Comparison of ENCODE assay signal across 10 mouse cellular contexts in the genomic region with DNA sequence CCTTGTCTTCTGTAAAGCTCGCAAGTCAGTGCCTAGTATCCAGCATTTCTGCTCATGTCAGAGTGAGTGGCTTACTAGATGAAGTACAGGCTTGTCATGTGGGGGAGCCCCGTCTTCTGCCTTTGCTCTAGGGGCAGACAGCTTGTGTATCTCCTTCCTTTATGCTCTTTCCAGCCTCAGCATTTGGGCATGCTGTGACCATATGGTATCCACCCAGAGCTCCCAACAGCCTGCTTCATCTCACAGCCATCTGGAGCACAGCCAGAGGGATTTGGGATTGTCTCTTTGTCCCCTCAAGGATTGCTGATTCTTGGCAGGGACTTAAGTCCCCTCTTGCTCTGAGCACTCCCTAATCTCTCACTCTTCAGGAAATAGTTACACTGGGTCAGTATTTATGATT. TPM values are rescaled to one million over a fixed set of nuclear protein-coding genes. Genes with fewer than 3 reads are reported as not detected.
DNase-seq lines count a peak whose midpoint lies in the region; ATAC-seq and TF ChIP-seq lines count a peak whose summit lies in the region.
"Had no signal": no experiment of that assay in that cellular context is flagged by ENCODE, and none has a peak within 500 bp of the region (broad histone marks: within the 10 kb centered on the region; RNA-seq: fewer than 3 reads in every experiment).

No protein-coding gene starts in this region.

- no peak for TF ChIP-seq CTCF in gastrocnemius, adult 2 months (IDR thresholded peaks at IDR 0.05)

- no peak overlapping the region for H3K4me3 ChIP-seq in hindbrain, embryonic 14.5 days (replicated peaks; ENCODE audit: low read length)
- H3K4me3 ChIP-seq in midbrain, embryonic 14.5 days (replicated peaks; ENCODE audit: low read depth, low read length), result no peak overlapping the region
- no peak overlapping the region for H3K4me3 ChIP-seq in gastrocnemius, adult 2 months

- peaks cover 95% of the 10 kb centered on the region for H3K36me3 ChIP-seq in hindbrain, embryonic 14.5 days (replicated peaks; ENCODE audit: control insufficient read depth, insufficient read depth)
- H3K36me3 ChIP-seq in midbrain, embryonic 14.5 days (ENCODE audit: control insufficient read depth, insufficient read depth, low read length), result peaks cover 94% of the 10 kb centered on the region

- intact Hi-C loops in gastrocnemius, adult 2 months (cut with DNase I), result no loop called here

- no peak overlapping the region for H3K9ac ChIP-seq in hindbrain, embryonic 14.5 days
- no peak overlapping the region for H3K9ac ChIP-seq in midbrain, embryonic 14.5 days (replicated peaks; ENCODE audit: low read length)
- H3K9ac ChIP-seq: liver, postnatal 0 days had no signal

- peak; percentile 41 for DNase-seq in layer of hippocampus, adult 8-10 months (ENCODE audit: low spot score in 2 of 2)
- DNase-seq in layer of hippocampus, postnatal 25 days (ENCODE audit: extremely low spot score in 1 of 2, low spot score in 1 of 2), result no peak
- peak; percentile 97 for DNase-seq in cerebellum, adult 11 months
- DNase-seq in hindbrain, embryonic 14.5 days (ENCODE audit: low spot score), result peak; percentile 58
- DNase-seq in midbrain, embryonic 14.5 days, result peak; percentile 61
- DNase-seq in gastrocnemius, postnatal 4 days (ENCODE audit: low spot score in 2 of 2), result no peak
- no peak for DNase-seq in left cerebral cortex, adult 18-20 months (ENCODE audit: low spot score in 2 of 2)
- DNase-seq in gastrocnemius, adult 2 months, result no peak
- DNase-seq: heart, adult 11 months; liver, postnatal 0 days had no signal

- no peaks in the 10 kb centered on the region for H3K4me1 ChIP-seq in hindbrain, embryonic 14.5 days (replicated peaks; ENCODE audit: control insufficient read depth, insufficient read depth, low read length)
- no peaks in the 10 kb centered on the region for H3K4me1 ChIP-seq in midbrain, embryonic 14.5 days (ENCODE audit: control insufficient read depth, insufficient read depth, low read length)

- 55% methylated on average over 2 of the region's 2 CpGs for WGBS in hindbrain, embryonic 14.5 days
- 73% methylated on average over 2 of the region's 2 CpGs for WGBS in midbrain, embryonic 14.5 days

- no peaks in the 10 kb centered on the region for H3K27me3 ChIP-seq in hindbrain, embryonic 14.5 days (ENCODE audit: control insufficient read depth, insufficient read depth, low read length)
- H3K27me3 ChIP-seq in midbrain, embryonic 14.5 days (ENCODE audit: control insufficient read depth, insufficient read depth, low read length), result no peaks in the 10 kb centered on the region

- ATAC-seq in hindbrain, embryonic 14.5 days (ENCODE audit: low FRiP score), result peak; percentile 48; the same call in 1 of the 2 replicates
- no peak; the same call in 1 of the 2 replicates for ATAC-seq in midbrain, embryonic 14.5 days (ENCODE audit: low FRiP score, low TSS enrichment)
- ATAC-seq: liver, postnatal 0 days had no signal

- H3K27ac ChIP-seq in hindbrain, embryonic 14.5 days, result peak overlapping the region; percentile 44; the same call in 1 of the 2 replicates
- no peak overlapping the region for H3K27ac ChIP-seq in midbrain, embryonic 14.5 days (replicated peaks; ENCODE audit: low read depth, low read length)
- H3K27ac ChIP-seq in gastrocnemius, adult 2 months, result no peak overlapping the region

- H3K4me2 ChIP-seq in hindbrain, embryonic 14.5 days (replicated peaks), result no peak overlapping the region
- no peak overlapping the region for H3K4me2 ChIP-seq in midbrain, embryonic 14.5 days (ENCODE audit: low read length)

- no peaks in the 10 kb centered on the region for H3K9me3 ChIP-seq in hindbrain, embryonic 14.5 days (ENCODE audit: control insufficient read depth, low read length)
- no peaks in the 10 kb centered on the region for H3K9me3 ChIP-seq in midbrain, embryonic 14.5 days (ENCODE audit: control insufficient read depth, low read length)

RNA-seq across cellular contexts. Expression of a gene that starts 19.8 kb away (rescaled TPM):
- 100 to 1,000 TPM; 108 to 142 (median 130) TPM for total RNA-seq in layer of hippocampus, adult 8-10 months (2022)
- 100 to 1,000 TPM; 101 to 109 TPM for total RNA-seq in layer of hippocampus, postnatal 25 days (2021)
- 103 and 109 TPM in 2 replicates for polyA plus RNA-seq in hindbrain, embryonic 14.5 days (2014; fragmentation: Nextera tagmentation; extraction: Ambion mirVana)
- polyA plus RNA-seq in midbrain, embryonic 14.5 days (2014; fragmentation: Nextera tagmentation; extraction: Ambion mirVana), result 103 and 136 TPM in 2 replicates
- total RNA-seq in gastrocnemius, postnatal 4 days (2021), result 10 to 100 TPM; 52.0 to 56.4 TPM
- total RNA-seq in left cerebral cortex, adult 18-20 months (2021), result 100 to 1,000 TPM; 139 to 142 TPM
- total RNA-seq in gastrocnemius, adult 2 months (2021), result 10 to 100 TPM; 43.6 to 50.5 TPM

RNA-seq across cellular contexts. Expression of a gene that starts 36.7 kb away (rescaled TPM):
- total RNA-seq in layer of hippocampus, adult 8-10 months (2022), result 10 to 100 TPM; 17.0 to 25.2 (median 23.1) TPM
- total RNA-seq in layer of hippocampus, postnatal 25 days (2021), result 10 to 100 TPM; 19.9 to 23.6 TPM
- polyA plus RNA-seq in hindbrain, embryonic 14.5 days (2014; fragmentation: Nextera tagmentation; extraction: Ambion mirVana), result 13.5 and 13.6 TPM in 2 replicates
- 11.3 and 11.4 TPM in 2 replicates for polyA plus RNA-seq in midbrain, embryonic 14.5 days (2014; fragmentation: Nextera tagmentation; extraction: Ambion mirVana)
- total RNA-seq in gastrocnemius, postnatal 4 days (2021), result 10 to 100 TPM; 12.2 to 12.5 TPM
- 10 to 100 TPM; 16.7 to 18.7 TPM for total RNA-seq in left cerebral cortex, adult 18-20 months (2021)
- total RNA-seq in gastrocnemius, adult 2 months (2021), result 1 to 10 TPM; 6.3 to 7.8 TPM

Comparison
In these comparisons a context has a peak if more than half of its experiments do, and no peak if none do; other contexts are left out.
1. DNase-seq: peak in layer of hippocampus, adult 8-10 months (2 of 2), cerebellum, adult 11 months (single experiment), hindbrain, embryonic 14.5 days (single experiment) and midbrain, embryonic 14.5 days (single experiment); none in layer of hippocampus, postnatal 25 days (0 of 2), gastrocnemius, postnatal 4 days (0 of 2), left cerebral cortex, adult 18-20 months (0 of 2) and gastrocnemius, adult 2 months (single experiment).